ENCODE assay signal across 10 mouse cellular contexts in the genomic region with DNA sequence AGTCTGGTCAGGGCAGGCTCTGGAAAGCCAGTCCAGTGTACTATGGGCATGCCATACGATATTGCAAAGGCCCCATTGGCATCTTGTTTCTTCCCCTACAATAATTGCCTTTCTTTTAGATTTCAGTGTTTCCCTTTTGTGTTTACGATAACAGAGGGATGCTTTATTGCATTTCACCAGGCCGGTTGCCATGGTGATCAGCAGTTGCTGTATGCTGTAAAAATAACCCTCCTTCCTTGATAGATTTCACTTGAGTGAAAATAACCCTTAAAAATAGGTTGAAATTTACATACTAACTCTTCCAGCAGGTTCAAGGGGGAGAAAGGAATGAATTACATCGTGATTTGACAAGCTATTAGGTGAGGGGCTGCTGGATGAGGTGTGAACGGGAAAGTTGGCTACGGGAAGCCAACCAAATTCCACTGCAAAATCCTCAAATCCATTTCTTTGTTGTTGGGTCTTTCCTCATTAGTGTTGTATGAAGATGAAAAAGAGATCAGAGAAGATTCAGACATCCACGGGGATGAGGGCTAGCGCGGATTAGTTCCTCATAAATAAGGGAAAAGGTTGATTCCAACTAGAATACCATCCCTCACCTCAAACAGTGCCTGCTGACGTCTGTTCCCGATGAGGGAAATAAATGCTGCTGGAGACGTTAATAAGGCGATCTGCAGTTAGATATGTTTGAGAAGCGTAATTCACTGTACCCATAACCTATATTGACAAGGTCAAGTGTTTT.
DNase-seq lines count a peak whose midpoint lies in the region; ATAC-seq and TF ChIP-seq lines count a peak whose summit lies in the region.
"Had no signal": no experiment of that assay in that cellular context is flagged by ENCODE, and none has a peak within 500 bp of the region (broad histone marks: within the 10 kb centered on the region; RNA-seq: fewer than 3 reads in every experiment).

No protein-coding gene starts in this region.

- no peak overlapping the region for H3K4me2 ChIP-seq in lung, embryonic 14.5 days
- no peak overlapping the region for H3K4me2 ChIP-seq in hindbrain, embryonic 14.5 days (replicated peaks)
- no peak overlapping the region for H3K4me2 ChIP-seq in liver, embryonic 12.5 days

- peak; percentile 66 for DNase-seq in lung, embryonic 14.5 days
- no peak for DNase-seq in lung, postnatal 25 days (ENCODE audit: low spot score)
- peak; percentile 67 for DNase-seq in hindbrain, embryonic 14.5 days (ENCODE audit: low spot score)
- peak; percentile 28 to 58 for DNase-seq in left cerebral cortex, adult 9 months (ENCODE audit: low spot score in 2 of 2)
- peak; percentile 42 to 52 for DNase-seq in right cerebral cortex, postnatal 36 days (ENCODE audit: low spot score in 2 of 2)
- DNase-seq in spleen, adult 18-20 months = no peak

- H3K27ac ChIP-seq in lung, embryonic 14.5 days (ENCODE audit: low read depth) = no peak overlapping the region
- peak overlapping the region; percentile 82 for H3K27ac ChIP-seq in hindbrain, embryonic 14.5 days
- no peak overlapping the region for H3K27ac ChIP-seq in liver, embryonic 12.5 days
- H3K27ac ChIP-seq: liver, embryonic 14.5 days had no signal

- 39% methylated on average over 14 of the region's 14 CpGs for WGBS in lung, embryonic 14.5 days
- 53% methylated on average over 14 of the region's 14 CpGs for WGBS in hindbrain, embryonic 14.5 days
- WGBS in liver, embryonic 12.5 days (ENCODE audit: insufficient replicate concordance) = 77% methylated on average over 14 of the region's 14 CpGs

- H3K4me1 ChIP-seq in lung, embryonic 14.5 days (ENCODE audit: insufficient read depth) = no peaks in the 10 kb centered on the region
- peaks cover 5% of the 10 kb centered on the region; the same call in 1 of the 2 replicates for H3K4me1 ChIP-seq in hindbrain, embryonic 14.5 days (replicated peaks; ENCODE audit: control insufficient read depth, insufficient read depth, low read length)
- no peaks in the 10 kb centered on the region for H3K4me1 ChIP-seq in liver, embryonic 12.5 days

- H3K36me3 ChIP-seq in lung, embryonic 14.5 days (ENCODE audit: insufficient read depth) = no peaks in the 10 kb centered on the region
- H3K36me3 ChIP-seq in hindbrain, embryonic 14.5 days (replicated peaks; ENCODE audit: control insufficient read depth, insufficient read depth) = no peaks in the 10 kb centered on the region
- no peaks in the 10 kb centered on the region for H3K36me3 ChIP-seq in liver, embryonic 12.5 days

- no peaks in the 10 kb centered on the region for H3K27me3 ChIP-seq in lung, embryonic 14.5 days (ENCODE audit: insufficient read depth, low read length)
- H3K27me3 ChIP-seq in hindbrain, embryonic 14.5 days (ENCODE audit: control insufficient read depth, insufficient read depth, low read length) = no peaks in the 10 kb centered on the region
- no peaks in the 10 kb centered on the region for H3K27me3 ChIP-seq in liver, embryonic 12.5 days (replicated peaks)

- H3K9ac ChIP-seq in lung, embryonic 14.5 days = no peak overlapping the region
- H3K9ac ChIP-seq in hindbrain, embryonic 14.5 days = no peak overlapping the region
- no peak overlapping the region for H3K9ac ChIP-seq in liver, embryonic 12.5 days
- H3K9ac ChIP-seq: liver, embryonic 14.5 days had no signal

- no peak overlapping the region for H3K4me3 ChIP-seq in lung, embryonic 14.5 days (ENCODE audit: low read depth, low read length)
- H3K4me3 ChIP-seq in hindbrain, embryonic 14.5 days (replicated peaks; ENCODE audit: low read length) = no peak overlapping the region
- no peak overlapping the region for H3K4me3 ChIP-seq in liver, embryonic 12.5 days

- no peak for ATAC-seq in lung, embryonic 14.5 days (ENCODE audit: insufficient read depth)
- no peak for ATAC-seq in hindbrain, embryonic 14.5 days (ENCODE audit: low FRiP score)
- no peak for ATAC-seq in cerebellum, adult (ENCODE audit: insufficient number of reproducible peaks, low FRiP score, low TSS enrichment)
- no peak for ATAC-seq in liver, embryonic 12.5 days
- ATAC-seq: inflammation-experienced regulatory T-cells, adult 6 months had no signal

- TF ChIP-seq CTCF in lung, embryonic 14.5 days (IDR thresholded peaks at IDR 0.05; ENCODE audit: low read depth) = no peak

- H3K9me3 ChIP-seq in lung, embryonic 14.5 days (ENCODE audit: low read depth, low read length) = no peaks in the 10 kb centered on the region
- no peaks in the 10 kb centered on the region for H3K9me3 ChIP-seq in hindbrain, embryonic 14.5 days (ENCODE audit: control insufficient read depth, low read length)
- no peaks in the 10 kb centered on the region for H3K9me3 ChIP-seq in liver, embryonic 12.5 days (replicated peaks)

Comparison
In these comparisons a context has a peak if more than half of its experiments do, and no peak if none do; other contexts are left out.
1. DNase-seq: peak in lung, embryonic 14.5 days (single experiment), hindbrain, embryonic 14.5 days (single experiment), left cerebral cortex, adult 9 months (2 of 2) and right cerebral cortex, postnatal 36 days (2 of 2); none in lung, postnatal 25 days (single experiment) and spleen, adult 18-20 months (0 of 2).